Mouse (Mus musculus): ENCODE results near the gene Gpc3. TPM values are rescaled to one million over a fixed set of nuclear protein-coding genes. Genes with fewer than 3 reads are reported as not detected.

The Gpc3 gene
- total and polyA plus RNA-seq, 3 experiments, result 0.11 TPM; not detected in 2

DNA sequence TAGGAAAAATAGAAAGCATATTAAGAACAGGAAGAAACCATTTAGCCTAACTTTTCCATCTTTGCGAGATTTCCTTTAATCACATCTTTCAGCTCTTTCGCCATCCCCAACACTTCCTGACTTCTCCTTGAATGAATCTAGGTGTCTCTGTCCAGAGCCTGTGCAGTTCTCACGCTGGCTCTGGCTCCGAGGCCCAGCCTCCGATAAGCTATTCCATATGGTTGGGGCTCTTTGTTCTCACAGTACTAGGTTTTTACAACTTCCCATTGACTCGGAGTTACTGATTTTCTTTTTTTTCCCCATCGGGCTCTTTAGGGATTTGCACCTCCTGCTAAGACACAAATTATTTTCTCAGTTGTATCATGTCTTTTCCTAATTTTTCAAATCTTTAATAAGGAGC lies 381.8 kb downstream of the Gpc3 start:
- no peak overlapping the region for H3K4me3 ChIP-seq (ENCODE audit: low read depth, low read length)
- H3K36me3 ChIP-seq (replicated peaks), result no peaks in the 10 kb centered on the region
- no peaks in the 10 kb centered on the region for H3K27me3 ChIP-seq (ENCODE audit: insufficient read depth, low read length)
- TF ChIP-seq CTCF (IDR thresholded peaks at IDR 0.05; ENCODE audit: low read depth, low read length), result no peak
- ATAC-seq (ENCODE audit: extremely low read depth, insufficient number of reproducible peaks, low FRiP score, poor library complexity, severe bottlenecking) (no peak), DNase-seq (ENCODE audit: low spot score) (no peak)
- no peaks in the 10 kb centered on the region for H3K4me1 ChIP-seq (ENCODE audit: insufficient read depth, low read depth, low read length)
- H3K9me3 ChIP-seq (replicated peaks), result no peaks in the 10 kb centered on the region

DNA sequence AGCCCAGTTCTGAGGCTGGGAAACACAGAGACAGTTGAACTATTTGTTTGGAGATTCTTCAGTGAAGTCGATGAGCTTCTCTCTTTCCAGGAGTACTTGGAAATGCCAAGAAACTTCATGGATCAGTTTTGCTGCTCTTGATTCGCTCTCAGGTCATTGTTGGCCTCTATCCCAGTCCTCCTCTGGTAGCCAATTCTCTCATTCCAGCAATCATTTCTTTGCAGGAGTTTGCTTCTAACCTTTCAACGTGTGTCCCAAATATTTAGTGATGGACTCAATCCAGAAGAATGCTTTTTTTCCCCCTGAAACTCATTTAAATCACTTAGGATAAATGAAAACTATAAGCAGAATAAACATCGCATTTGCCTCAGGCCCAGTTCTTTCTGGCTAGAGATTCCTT lies 383.0 kb downstream of the Gpc3 start:
- DNase-seq (ENCODE audit: low spot score), result no peak
- Histone ChIP-seq H3K27me3 (ENCODE audit: insufficient read depth, low read length) (no peaks in the 10 kb centered on the region), H3K4me1 (ENCODE audit: insufficient read depth, low read depth, low read length) (no peaks in the 10 kb centered on the region), H3K36me3 (replicated peaks) (no peaks in the 10 kb centered on the region), H3K9me3 (replicated peaks) (no peaks in the 10 kb centered on the region), H3K4me3 (ENCODE audit: low read depth, low read length) (no peak overlapping the region)
- no peak for TF ChIP-seq TAL1 (conservative IDR thresholded peaks at IDR 0.05; ENCODE audit: low read depth, low read length)
- TF ChIP-seq GATA2 (IDR thresholded peaks at IDR 0.05; ENCODE audit: borderline replicate concordance, low read depth, low read length), result no peak
- no peak for TF ChIP-seq POLR2AphosphoS5 (IDR thresholded peaks at IDR 0.05; ENCODE audit: insufficient replicate concordance, low read depth, low read length)
- no peak for TF ChIP-seq CTCF (IDR thresholded peaks at IDR 0.05; ENCODE audit: low read depth, low read length)
- TF ChIP-seq GATA1 (IDR thresholded peaks at IDR 0.05; ENCODE audit: borderline replicate concordance, low read length), result no peak
- ATAC-seq (ENCODE audit: extremely low read depth, insufficient number of reproducible peaks, low FRiP score, poor library complexity, severe bottlenecking), result no peak

Other genes starting within 250 kb of the Gpc3 start
- gene Ccdc160, start 177.2 kb upstream of the Gpc3 start, total RNA-seq (2014; fragmentation: Nextera tagmentation), result not detected in 2 replicates
- gene Ccdc160, start 177.2 kb upstream of the Gpc3 start, total RNA-seq (2017), result 0.22 TPM in 1 of 2 replicates, not detected in the other
- gene Ccdc160, start 177.2 kb upstream of the Gpc3 start, polyA plus RNA-seq (2012), result not detected in 2 replicates